Mouse (Mus musculus) embryonic facial prominence, embryonic 11.5 days (tissue): Measurements from ENCODE around the gene Krtap4-9. TPM values are rescaled to one million over a fixed set of nuclear protein-coding genes. Genes with fewer than 3 reads are reported as not detected.
"Not testable (repeated sequence)": the region's sequence is repeated elsewhere in the genome, so short reads cannot be mapped to it uniquely, and the experiment has no call there.

ENCODE experiments used
- ATAC-seq: fragments of 200-750 bp; cut with Nextera tagmentation; replicated peaks from 2 replicates; pipeline ENCODE4 v1.8.0; 2017; ENCODE audit warnings: low read depth; ENCODE audit not compliant: insufficient number of reproducible peaks, low FRiP score, low TSS enrichment
- DNase-seq: peaks from one replicate; pipeline ENCODE4 v3.0.0-alpha.2; 2015; ENCODE audit warnings: low spot score
- H3K27ac ChIP-seq: fragments of 300-500 bp; sonication (generic); replicated peaks from 2 replicates; pipeline ENCODE4 v1.5.1; 2014; ENCODE audit warnings: mild to moderate bottlenecking, low read depth, low read length, control low read depth
- H3K27me3 ChIP-seq: fragments of 300-500 bp; sonication (generic); 2 replicates; pipeline ENCODE4 v1.6.1; 2014; ENCODE audit warnings: mild to moderate bottlenecking, low read length, moderate library complexity, mixed read lengths; ENCODE audit not compliant: control insufficient read depth, insufficient read depth
- H3K36me3 ChIP-seq: fragments of 300-500 bp; sonication (generic); replicated peaks from 2 replicates; pipeline ENCODE4 v1.6.1; 2014; ENCODE audit warnings: low read depth, mild to moderate bottlenecking, low read length, moderate library complexity, mixed read lengths; ENCODE audit not compliant: control insufficient read depth, insufficient read depth
- H3K4me1 ChIP-seq: fragments of 300-500 bp; sonication (generic); 2 replicates; pipeline ENCODE4 v1.6.1; 2014; ENCODE audit warnings: low read length, mixed read lengths; ENCODE audit not compliant: control insufficient read depth, insufficient read depth
- H3K4me2 ChIP-seq: fragments of 300-500 bp; sonication (generic); 2 replicates; pipeline ENCODE4 v1.6.1; 2014; ENCODE audit warnings: low read depth, mild to moderate bottlenecking, control low read depth, low read length, moderate library complexity
- H3K4me3 ChIP-seq: fragments of 300-500 bp; sonication (generic); 2 replicates; pipeline ENCODE4 v1.5.1; 2014; ENCODE audit warnings: low read depth, low read length, control low read depth
- H3K9ac ChIP-seq: fragments of 300-500 bp; sonication (generic); replicated peaks from 2 replicates; pipeline ENCODE4 v1.6.1; 2014; ENCODE audit warnings: mild to moderate bottlenecking, control low read depth, low read length
- H3K9me3 ChIP-seq: fragments of 300-500 bp; sonication (generic); replicated peaks from 2 replicates; pipeline ENCODE4 v1.6.1; 2016; ENCODE audit warnings: mild to moderate bottlenecking, low read length, inconsistent platforms, mixed read lengths; ENCODE audit not compliant: control insufficient read depth
- WGBS: fragments of 180-500 bp; shearing (Covaris S2); extraction: QIAGEN DNeasy Blood & Tissue Kit; methylation state at CpG from one replicate; pipeline ENCODE4 v1.1.7; 2014; 5-methylcytosine and 5-hydroxymethylcytosine counted together
- polyA plus RNA-seq: library from polyadenylated mRNA; unstranded; fragments of >200 nt; fragmentation: Nextera tagmentation; extraction: Ambion mirVana; gene quantifications from 2 replicates; pipeline ENCODE4 v1.2.1, GENCODE M21; 2014

The Krtap4-9 gene
- not detected in 2 replicates for polyA plus RNA-seq

DNA sequence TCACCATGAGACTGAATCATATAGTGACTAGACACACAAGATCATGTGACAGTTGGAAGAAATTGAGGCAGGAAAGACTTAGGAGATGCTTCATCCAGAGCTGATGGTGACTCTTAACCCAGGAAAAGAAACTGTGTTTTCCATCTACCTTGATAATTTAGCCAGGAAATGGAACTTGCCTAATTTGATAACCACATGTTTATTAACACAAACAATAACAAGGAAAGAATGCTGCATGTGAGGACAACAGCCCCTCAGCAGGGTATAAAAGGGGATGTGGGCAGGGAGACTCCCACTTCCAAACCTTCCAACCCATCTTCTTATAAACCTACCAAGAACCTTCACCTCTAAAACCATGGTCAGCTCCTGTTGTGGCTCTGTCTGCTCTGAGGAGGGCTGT is at the start of gene Krtap4-9:
Krtap4-9 (plus strand) TSS at position 301 of the 400 bp plus-strand sequence.
- H3K4me3 ChIP-seq, H3K4me1 ChIP-seq, H3K9ac ChIP-seq, H3K9me3 ChIP-seq, H3K27ac ChIP-seq, H3K36me3 ChIP-seq, ATAC-seq, H3K4me2 ChIP-seq, DNase-seq, H3K27me3 ChIP-seq: not testable (repeated sequence)

DNA sequence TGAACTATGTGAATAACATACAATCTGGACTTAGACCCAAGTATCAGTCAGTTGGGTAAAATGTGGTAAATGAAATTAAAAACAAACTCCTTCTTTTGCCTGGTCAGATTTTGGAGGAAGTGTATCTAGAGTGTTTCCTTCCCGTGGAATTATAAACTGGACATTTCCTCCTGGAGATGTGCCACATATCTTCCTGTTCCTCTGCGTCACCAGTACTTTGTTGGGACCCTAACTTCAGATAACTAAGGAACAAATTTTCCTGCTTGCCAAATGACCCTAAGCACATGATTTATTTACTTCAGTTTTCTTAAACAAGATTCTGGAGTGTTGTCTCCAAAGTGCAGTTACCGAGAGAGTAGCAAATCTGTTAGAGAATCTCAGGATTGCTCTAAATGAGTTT is 41.0 kb upstream of the Krtap4-9 start:
- no peak overlapping the region for H3K27ac ChIP-seq
- H3K4me2 ChIP-seq = no peak overlapping the region
- DNase-seq (no peak), ATAC-seq (no peak)
- no peaks in the 10 kb centered on the region for H3K36me3 ChIP-seq
- H3K4me1 ChIP-seq = no peaks in the 10 kb centered on the region
- no peaks in the 10 kb centered on the region for H3K9me3 ChIP-seq
- no peaks in the 10 kb centered on the region for H3K27me3 ChIP-seq
- no peak overlapping the region for H3K4me3 ChIP-seq
- no peak overlapping the region for H3K9ac ChIP-seq
- WGBS = 85% methylated on average over 3 of the region's 3 CpGs

DNA sequence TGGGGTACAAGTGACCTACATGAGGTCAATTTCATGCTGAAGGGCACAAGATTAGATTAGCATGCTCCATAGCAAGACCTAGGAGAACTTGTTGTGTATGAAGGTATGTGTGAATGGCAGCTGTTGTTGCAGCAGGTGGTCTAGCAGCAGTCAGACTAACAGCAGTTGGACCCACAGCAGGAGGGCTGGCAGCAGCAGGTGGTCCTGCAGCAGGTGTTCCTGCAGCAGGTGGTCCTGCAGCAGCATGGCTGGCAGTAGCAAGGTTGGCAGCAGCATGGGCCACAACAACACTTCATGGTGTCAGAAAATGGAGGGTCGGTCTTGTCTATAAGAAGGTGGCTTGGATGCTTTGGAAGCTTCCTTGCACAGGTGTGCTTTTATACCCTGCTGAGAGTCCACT is 26.1 kb upstream of the Krtap4-9 start:
- DNase-seq (no peak), ATAC-seq (no peak)
- no peak overlapping the region for H3K27ac ChIP-seq
- H3K27me3 ChIP-seq = no peaks in the 10 kb centered on the region
- WGBS = 96% methylated on average over 1 of the region's 1 CpGs
- H3K36me3 ChIP-seq = no peaks in the 10 kb centered on the region
- H3K9ac ChIP-seq = no peak overlapping the region
- H3K4me2 ChIP-seq = no peak overlapping the region
- H3K4me3 ChIP-seq = no peak overlapping the region
- no peaks in the 10 kb centered on the region for H3K4me1 ChIP-seq
- no peaks in the 10 kb centered on the region for H3K9me3 ChIP-seq

DNA sequence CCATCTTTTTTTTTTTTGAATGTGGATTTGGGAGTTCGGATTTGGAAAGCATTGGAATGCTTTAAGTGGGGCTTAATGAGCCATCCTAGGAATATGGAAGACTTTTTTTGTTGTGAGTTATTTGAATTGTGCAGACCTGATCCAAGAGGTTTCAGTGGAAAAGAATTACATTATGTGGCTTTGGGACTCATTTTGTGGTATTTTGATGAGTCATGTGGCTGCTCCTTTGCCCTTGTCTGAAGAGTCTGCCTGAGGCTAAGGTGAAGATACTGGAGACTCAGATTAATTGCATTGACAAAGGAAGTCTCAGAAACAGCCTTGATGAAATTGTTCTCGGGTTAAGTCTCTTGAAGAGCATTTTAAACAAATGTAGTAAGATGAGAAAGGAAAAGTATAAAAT is 16.6 kb upstream of the Krtap4-9 start:
- DNase-seq (no peak), ATAC-seq (no peak)
- no peaks in the 10 kb centered on the region for H3K36me3 ChIP-seq
- H3K27me3 ChIP-seq = no peaks in the 10 kb centered on the region
- H3K27ac ChIP-seq = no peak overlapping the region
- no peak overlapping the region for H3K4me2 ChIP-seq
- WGBS = 59% methylated on average over 2 of the region's 2 CpGs
- H3K4me1 ChIP-seq = no peaks in the 10 kb centered on the region
- no peaks in the 10 kb centered on the region for H3K9me3 ChIP-seq
- no peak overlapping the region for H3K9ac ChIP-seq
- no peak overlapping the region for H3K4me3 ChIP-seq

DNA sequence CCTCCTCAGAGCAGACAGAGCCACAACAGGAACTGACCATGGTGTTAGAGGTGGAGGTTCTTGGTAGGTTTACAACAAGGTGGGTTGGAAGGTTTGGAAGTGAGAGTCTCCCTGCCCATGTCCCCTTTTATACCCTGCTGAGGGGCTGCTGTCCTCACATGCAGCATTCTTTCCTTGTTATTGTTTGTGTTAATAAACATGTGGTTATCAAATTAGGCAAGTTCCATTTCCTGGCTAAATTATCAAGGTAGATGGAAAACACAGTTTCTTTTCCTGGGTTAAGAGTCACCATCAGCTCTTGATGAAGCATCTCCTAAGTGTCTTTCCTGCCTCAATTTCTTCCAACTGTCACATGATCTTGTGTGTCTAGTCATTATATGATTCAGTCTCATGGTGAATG is 12.2 kb upstream of the Krtap4-9 start, which contains the start of gene Gm11595:
Gm11595 (minus strand) TSS at position 101 of the 400 bp plus-strand sequence.
- H3K36me3 ChIP-seq, ATAC-seq, DNase-seq, H3K9ac ChIP-seq, H3K4me3 ChIP-seq, H3K4me1 ChIP-seq, H3K4me2 ChIP-seq, H3K27me3 ChIP-seq, H3K9me3 ChIP-seq, H3K27ac ChIP-seq: not testable (repeated sequence)

DNA sequence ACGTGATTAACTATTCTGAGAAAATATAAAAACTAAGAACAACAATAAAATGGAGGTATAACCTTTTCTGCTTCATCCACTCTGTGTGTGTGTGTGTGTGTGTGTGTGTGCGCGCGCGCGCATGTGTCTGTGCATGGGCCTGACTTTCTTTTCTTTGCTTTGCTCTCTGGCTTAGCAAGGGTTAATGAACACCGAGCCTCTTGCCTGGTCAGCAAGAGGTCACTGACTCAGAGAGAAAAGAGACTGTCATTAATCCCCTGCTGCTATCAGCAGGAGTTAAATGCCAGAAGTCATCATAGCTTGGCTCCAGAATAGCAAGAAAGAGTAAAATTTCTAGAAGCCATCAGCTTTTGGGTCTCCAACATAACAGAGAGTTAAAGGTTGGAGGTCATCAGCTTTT is 6.6 kb upstream of the Krtap4-9 start:
- DNase-seq = no peak
- Histone ChIP-seq H3K9me3 (no peaks in the 10 kb centered on the region), H3K4me2 (no peak overlapping the region), H3K4me1 (no peaks in the 10 kb centered on the region), H3K36me3 (no peaks in the 10 kb centered on the region), H3K27me3 (no peaks in the 10 kb centered on the region), H3K4me3 (no peak overlapping the region), H3K27ac (no peak overlapping the region), H3K9ac (no peak overlapping the region)
- no peak for ATAC-seq
- WGBS = 54% methylated on average over 7 of the region's 7 CpGs

DNA sequence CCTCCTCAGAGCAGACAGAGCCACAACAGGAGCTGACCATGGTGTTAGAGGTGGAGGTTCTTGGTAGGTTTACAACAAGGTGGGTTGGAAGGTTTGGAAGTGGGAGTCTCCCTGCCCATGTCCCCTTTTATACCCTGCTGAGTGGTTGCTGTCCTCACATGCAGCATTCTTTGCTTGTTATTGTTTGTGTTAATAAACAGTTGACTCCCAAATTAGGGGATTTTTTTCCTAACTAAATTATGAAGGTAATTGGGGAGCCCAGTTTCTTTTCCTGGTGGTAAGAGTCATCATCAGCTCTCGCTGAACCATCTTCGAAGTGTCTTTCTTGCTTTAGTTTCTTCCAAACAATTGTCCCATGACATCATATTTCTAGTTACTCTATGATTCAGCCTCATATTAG is 4.4 kb upstream of the Krtap4-9 start, which contains the start of gene Krtap4-8:
Krtap4-8 (minus strand) TSS at position 101 of the 400 bp plus-strand sequence.
- WGBS = 87% methylated on average over 2 of the region's 2 CpGs
- no peak within 1 kb of the TSS for H3K4me2 ChIP-seq
- H3K4me3 ChIP-seq = no peak within 1 kb of the TSS
- ATAC-seq = no peak
- H3K36me3 ChIP-seq = no peaks in the 10 kb centered on the region
- DNase-seq = no peak
- no peak within 1 kb of the TSS for H3K9ac ChIP-seq
- no peaks in the 10 kb centered on the region for H3K9me3 ChIP-seq
- no peaks in the 10 kb centered on the region for H3K4me1 ChIP-seq
- no peak within 1 kb of the TSS for H3K27ac ChIP-seq
- H3K27me3 ChIP-seq = no peaks in the 10 kb centered on the region

DNA sequence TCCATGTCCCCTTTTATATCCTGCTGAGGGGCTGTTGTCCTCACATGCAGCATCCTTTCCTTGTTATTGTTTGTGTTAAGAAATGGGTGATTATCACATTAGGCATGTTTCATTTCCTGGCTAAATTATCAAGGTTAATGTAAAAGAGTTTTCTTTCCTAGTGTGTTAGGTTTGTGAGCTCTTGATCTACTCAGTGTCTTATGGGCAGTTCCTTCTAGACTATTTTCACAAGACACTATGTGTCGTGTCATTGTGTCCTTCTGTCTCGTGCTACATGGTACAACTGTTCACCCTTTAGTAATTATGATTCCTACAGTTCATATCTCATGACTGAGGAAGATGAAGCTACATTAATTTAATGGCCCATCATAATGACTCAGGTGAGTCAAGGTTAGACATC is 8.4 kb downstream of the Krtap4-9 start, which contains the start of gene Gm11596:
Gm11596 (minus strand) TSS at position 101 of the 400 bp plus-strand sequence.
- Histone ChIP-seq H3K27ac (no peak within 1 kb of the TSS), H3K27me3 (no peaks in the 10 kb centered on the region), H3K9ac (no peak within 1 kb of the TSS), H3K9me3 (no peaks in the 10 kb centered on the region), H3K36me3 (no peaks in the 10 kb centered on the region), H3K4me1 (no peaks in the 10 kb centered on the region), H3K4me3 (no peak within 1 kb of the TSS), H3K4me2 (no peak within 1 kb of the TSS)
- ATAC-seq (no peak), DNase-seq (no peak)
- WGBS = 83% methylated on average over 2 of the region's 2 CpGs
